Mouse (Mus musculus): Measurements from ENCODE around the gene Cul3.

DNA sequence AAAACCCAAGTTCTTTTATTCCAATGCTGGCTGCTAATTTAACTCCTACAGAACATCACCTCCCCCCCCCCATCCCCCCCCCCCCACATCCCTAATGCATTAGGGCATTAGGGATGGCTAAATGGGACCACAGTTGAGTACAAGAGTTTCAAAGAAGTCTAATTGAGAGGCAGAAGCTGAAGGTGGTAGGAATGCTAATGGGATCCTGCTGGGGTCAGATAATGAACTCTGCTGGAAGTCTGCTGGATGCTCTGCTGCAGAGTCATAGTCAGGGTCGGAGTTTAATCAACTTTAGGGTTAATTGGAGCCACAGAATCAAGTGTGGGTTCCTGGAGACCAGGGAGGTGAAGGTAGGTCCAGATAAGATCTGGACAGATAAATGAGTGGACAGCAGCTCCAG, 104.2 kb downstream of the Cul3 start:
- TF ChIP-seq CHD2 (IDR thresholded peaks at IDR 0.05; ENCODE audit: low read length) (no peak), CTCF (conservative IDR thresholded peaks at IDR 0.05 in 1 of 2, IDR thresholded peaks at IDR 0.05 in 1 of 2; ENCODE audit: low read depth in 2 of 2, low read length in 2 of 2) (no peak), EP300 (IDR thresholded peaks at IDR 0.05; ENCODE audit: low read length) (no peak), ZNF384 (IDR thresholded peaks at IDR 0.05; ENCODE audit: low read depth, low read length) (no peak), ETS1 (conservative IDR thresholded peaks at IDR 0.05; ENCODE audit: low read depth, low read length) (no peak)

All from CH12.LX (cell line).